Comparison of ENCODE assay signal across 12 mouse cellular contexts in genomic region chr16:56501513-56501912, GRCm38 (mm10). TPM values are rescaled to one million over a fixed set of nuclear protein-coding genes. Genes with fewer than 3 reads are reported as not detected.
DNase-seq lines count a peak whose midpoint lies in the region; ATAC-seq and TF ChIP-seq lines count a peak whose summit lies in the region.
"Had no signal": no experiment of that assay in that cellular context is flagged by ENCODE, and none has a peak within 500 bp of the region (broad histone marks: within the 10 kb centered on the region; RNA-seq: fewer than 3 reads in every experiment).

No protein-coding gene starts in this region.

- H3K4me3 ChIP-seq in heart, embryonic 12.5 days: no peak overlapping the region
- no peak overlapping the region for H3K4me3 ChIP-seq in kidney, postnatal 0 days (replicated peaks; ENCODE audit: low read depth, low read length)
- H3K4me3 ChIP-seq: embryonic facial prominence, embryonic 12.5 days; hindbrain, embryonic 13.5 days; limb, embryonic 15.5 days; myocyte had no signal

- no peak for TF ChIP-seq CTCF in kidney, postnatal 0 days (IDR thresholded peaks at IDR 0.05; ENCODE audit: low read depth)

- DNase-seq in cerebellum, postnatal 10 days: peak; percentile 16 to 30
- DNase-seq in cerebellum, adult 8-10 months: no peak
- peak; percentile 72 for DNase-seq in 3T3-L1 (ENCODE audit: low read depth, low spot score)
- peak; percentile 75 for DNase-seq in kidney, postnatal 0 days (ENCODE audit: low spot score)
- no peak for DNase-seq in spleen, postnatal 4 days (ENCODE audit: low spot score in 2 of 2)
- no peak for DNase-seq in layer of hippocampus, adult 18-20 months (ENCODE audit: low spot score in 2 of 2)

- H3K36me3 ChIP-seq in heart, embryonic 12.5 days: no peaks in the 10 kb centered on the region
- no peaks in the 10 kb centered on the region for H3K36me3 ChIP-seq in kidney, postnatal 0 days (ENCODE audit: insufficient read depth, low read length)
- H3K36me3 ChIP-seq: embryonic facial prominence, embryonic 12.5 days; hindbrain, embryonic 13.5 days; limb, embryonic 15.5 days had no signal

- H3K4me1 ChIP-seq in heart, embryonic 12.5 days (replicated peaks): no peaks in the 10 kb centered on the region
- H3K4me1 ChIP-seq in kidney, postnatal 0 days (replicated peaks; ENCODE audit: insufficient read depth, low read length): 0 out of 2 replicates have a peak, but pooled peaks cover 3% of the 10 kb centered on the region
- H3K4me1 ChIP-seq: embryonic facial prominence, embryonic 12.5 days; hindbrain, embryonic 13.5 days had no signal

- H3K9ac ChIP-seq in heart, embryonic 12.5 days: no peak overlapping the region
- no peak overlapping the region for H3K9ac ChIP-seq in kidney, postnatal 0 days (ENCODE audit: low read depth, low read length)
- H3K9ac ChIP-seq: embryonic facial prominence, embryonic 12.5 days; hindbrain, embryonic 13.5 days; limb, embryonic 15.5 days had no signal

- H3K4me2 ChIP-seq in heart, embryonic 12.5 days: no peak overlapping the region
- H3K4me2 ChIP-seq in kidney, postnatal 0 days (ENCODE audit: low read length): no peak overlapping the region
- H3K4me2 ChIP-seq: embryonic facial prominence, embryonic 12.5 days; hindbrain, embryonic 13.5 days; limb, embryonic 15.5 days had no signal

- H3K9me3 ChIP-seq in heart, embryonic 12.5 days (replicated peaks): no peaks in the 10 kb centered on the region
- H3K9me3 ChIP-seq in kidney, postnatal 0 days (replicated peaks; ENCODE audit: low read length): no peaks in the 10 kb centered on the region
- H3K9me3 ChIP-seq: embryonic facial prominence, embryonic 12.5 days; hindbrain, embryonic 13.5 days; limb, embryonic 15.5 days had no signal

- ATAC-seq in heart, embryonic 12.5 days (ENCODE audit: insufficient number of reproducible peaks, low FRiP score): peak; percentile 68
- no peak for ATAC-seq in kidney, postnatal 0 days (replicated peaks; ENCODE audit: low FRiP score, low read depth)
- no peak for ATAC-seq in erythroblast, adult 5-6 weeks (replicated peaks; ENCODE audit: low FRiP score, poor library complexity, severe bottlenecking)

- no peak overlapping the region for H3K27ac ChIP-seq in heart, embryonic 12.5 days (ENCODE audit: poor library complexity, severe bottlenecking)
- H3K27ac ChIP-seq in kidney, postnatal 0 days: no peak overlapping the region
- H3K27ac ChIP-seq: embryonic facial prominence, embryonic 12.5 days; hindbrain, embryonic 13.5 days; limb, embryonic 15.5 days had no signal

- no peaks in the 10 kb centered on the region for H3K27me3 ChIP-seq in heart, embryonic 12.5 days (replicated peaks)
- H3K27me3 ChIP-seq in kidney, postnatal 0 days (ENCODE audit: insufficient read depth, low read length): no peaks in the 10 kb centered on the region
- H3K27me3 ChIP-seq: embryonic facial prominence, embryonic 12.5 days; hindbrain, embryonic 13.5 days; limb, embryonic 15.5 days had no signal

- WGBS in heart, embryonic 12.5 days: 55% methylated on average over 2 of the region's 2 CpGs
- WGBS in kidney, postnatal 0 days: 48% methylated on average over 2 of the region's 2 CpGs

RNA-seq across cellular contexts. Expression of gene Abi3bp, which starts 23.8 kb away (rescaled TPM):
- polyA plus RNA-seq in heart, embryonic 12.5 days (2016; fragmentation: Nextera tagmentation; extraction: Ambion mirVana): 0.45 and 0.59 TPM in 2 replicates
- polyA plus RNA-seq in kidney, postnatal 0 days (2015; fragmentation: Nextera tagmentation; extraction: Ambion mirVana): 2.7 and 3.0 TPM in 2 replicates
- 1 to 10 TPM in 1 of 2 experiments, under 1 TPM in 1; 0.89 to 1.1 TPM for total RNA-seq in layer of hippocampus, adult 18-20 months (2021)
- not detected in 2 replicates for total RNA-seq in erythroblast, adult 5-6 weeks (2015; ENCODE audit: low replicate concordance)
- 0.51 TPM in 1 of 2 replicates, not detected in the other for total RNA-seq in erythroblast, adult 5-6 weeks (2017; ENCODE audit: low replicate concordance)

Comparison
In these comparisons a context has a peak if more than half of its experiments do, and no peak if none do; other contexts are left out.
1. DNase-seq: peak in cerebellum, postnatal 10 days (2 of 2), 3T3-L1 (single experiment) and kidney, postnatal 0 days (single experiment); none in cerebellum, adult 8-10 months (single experiment), spleen, postnatal 4 days (0 of 2) and layer of hippocampus, adult 18-20 months (0 of 2).